Mouse (Mus musculus) hindbrain, embryonic 14.5 days (tissue): ENCODE data around the gene Ppfia4. TPM values are rescaled to one million over a fixed set of nuclear protein-coding genes. Genes with fewer than 3 reads are reported as not detected.
A peak's percentile ranks its signal among the peaks of the same experiment; 100 is the strongest.

Experiments used
- ATAC-seq: fragments of 200-750 bp; cut with Nextera tagmentation; 2 replicates; pipeline ENCODE4 v1.8.0; 2017; ENCODE audit warnings: moderate number of reproducible peaks, mild to moderate bottlenecking, moderate TSS enrichment, moderate library complexity; ENCODE audit not compliant: low FRiP score
- DNase-seq: peaks from one replicate; pipeline ENCODE4 v3.0.0-alpha.2; 2015; ENCODE audit warnings: low spot score
- H3K27ac ChIP-seq: fragments of 300-500 bp; sonication (generic); 2 replicates; pipeline ENCODE4 v1.5.1; 2014; ENCODE audit warnings: mild to moderate bottlenecking, moderate library complexity
- H3K27me3 ChIP-seq: fragments of 300-500 bp; sonication (generic); 2 replicates; pipeline ENCODE4 v1.6.1; 2014; ENCODE audit warnings: mild to moderate bottlenecking, low read length, mixed read lengths; ENCODE audit not compliant: control insufficient read depth, insufficient read depth
- H3K36me3 ChIP-seq: fragments of 300-500 bp; sonication (generic); replicated peaks from 2 replicates; pipeline ENCODE4 v1.6.1; 2014; ENCODE audit not compliant: control insufficient read depth, insufficient read depth
- H3K4me1 ChIP-seq: fragments of 300-500 bp; sonication (generic); replicated peaks from 2 replicates; pipeline ENCODE4 v1.6.1; 2014; ENCODE audit warnings: antibody characterized with exemption, low read length, mixed read lengths; ENCODE audit not compliant: control insufficient read depth, insufficient read depth
- H3K4me2 ChIP-seq: fragments of 300-500 bp; sonication (generic); replicated peaks from 2 replicates; pipeline ENCODE4 v1.6.1; 2014; ENCODE audit warnings: mild to moderate bottlenecking, moderate library complexity
- H3K4me3 ChIP-seq: fragments of 300-500 bp; sonication (generic); replicated peaks from 2 replicates; pipeline ENCODE4 v1.5.1; 2014; ENCODE audit warnings: mild to moderate bottlenecking, low read length
- H3K9ac ChIP-seq: fragments of 300-500 bp; sonication (generic); 2 replicates; pipeline ENCODE4 v1.6.1; 2014
- H3K9me3 ChIP-seq: fragments of 300-500 bp; sonication (generic); 2 replicates; pipeline ENCODE4 v1.6.1; 2016; ENCODE audit warnings: low read length; ENCODE audit not compliant: control insufficient read depth
- WGBS: fragments of 180-500 bp; shearing (Covaris S2); extraction: QIAGEN DNeasy Blood & Tissue Kit; methylation state at CpG from one replicate; pipeline ENCODE4 v1.1.7; 2014; 5-methylcytosine and 5-hydroxymethylcytosine counted together
- polyA plus RNA-seq: library from polyadenylated mRNA; unstranded; fragments of >200 nt; fragmentation: Nextera tagmentation; extraction: Ambion mirVana; gene quantifications from 2 replicates; pipeline ENCODE4 v1.2.1, GENCODE M21; 2014

Gene Ppfia4
- 20.4 and 22.3 TPM in 2 replicates for polyA plus RNA-seq

GRCm38 (mm10) chr1:134332770-134333271, at the start of gene Ppfia4:
Ppfia4 (minus strand) TSS chr1:134332928.
- no peaks in the 10 kb centered on the region for H3K27me3 ChIP-seq
- no peaks in the 10 kb centered on the region for H3K9me3 ChIP-seq
- no peak within 1 kb of the TSS for H3K9ac ChIP-seq
- H3K4me3 ChIP-seq = no peak within 1 kb of the TSS
- H3K4me1 ChIP-seq = 0 out of 2 replicates have a peak, but pooled peaks cover 3% of the 10 kb centered on the region
- WGBS = 47% methylated on average over 13 of the region's 13 CpGs
- H3K27ac ChIP-seq = no peak within 1 kb of the TSS
- ATAC-seq (peak; percentile 64; the same call in 1 of the 2 replicates), DNase-seq (no peak)
- H3K4me2 ChIP-seq = no peak within 1 kb of the TSS
- H3K36me3 ChIP-seq = no peaks in the 10 kb centered on the region

GRCm38 (mm10) chr1:134381795-134382625, 49.3 kb upstream of the Ppfia4 start:
- ATAC-seq (no peak), DNase-seq (peak; percentile 53)
- H3K9ac ChIP-seq = peak overlapping the region; percentile 1; the same call in 1 of the 2 replicates
- 0 out of 2 replicates have a peak, but pooled peaks cover 4% of the 10 kb centered on the region for H3K27me3 ChIP-seq
- H3K4me2 ChIP-seq = peak overlapping the region; percentile 47
- H3K9me3 ChIP-seq = no peaks in the 10 kb centered on the region
- no peak overlapping the region for H3K27ac ChIP-seq
- 19% methylated on average over 19 of the region's 19 CpGs for WGBS
- no peaks in the 10 kb centered on the region for H3K36me3 ChIP-seq
- H3K4me1 ChIP-seq = no peaks in the 10 kb centered on the region
- peak overlapping the region; percentile 20 for H3K4me3 ChIP-seq

- Histone ChIP-seq H3K4me2 (no peak overlapping the region), H3K9me3 (no peaks in the 10 kb centered on the region), H3K4me3 (no peak overlapping the region), H3K27ac (no peak overlapping the region), H3K9ac (no peak overlapping the region), H3K36me3 (no peaks in the 10 kb centered on the region), H3K27me3 (0 out of 2 replicates have a peak, but pooled peaks cover 4% of the 10 kb centered on the region), H3K4me1 (no peaks in the 10 kb centered on the region)
- no peak for ATAC-seq
- 81% methylated on average over 2 of the region's 2 CpGs for WGBS
- DNase-seq = no peak
Measured at GRCm38 (mm10) chr1:134381051-134381450, 48.3 kb upstream of the Ppfia4 start.

GRCm38 (mm10) chr1:134374124-134374523, 41.4 kb upstream of the Ppfia4 start:
- DNase-seq (no peak), ATAC-seq (no peak)
- Histone ChIP-seq H3K9ac (no peak overlapping the region), H3K9me3 (no peaks in the 10 kb centered on the region), H3K4me2 (no peak overlapping the region), H3K4me1 (no peaks in the 10 kb centered on the region), H3K27me3 (no peaks in the 10 kb centered on the region), H3K4me3 (no peak overlapping the region), H3K36me3 (no peaks in the 10 kb centered on the region), H3K27ac (no peak overlapping the region)
- 77% methylated on average over 2 of the region's 2 CpGs for WGBS

GRCm38 (mm10) chr1:134368777-134369337, 36.1 kb upstream of the Ppfia4 start:
- no peak overlapping the region for H3K4me3 ChIP-seq
- peak; percentile 75 for DNase-seq
- H3K9me3 ChIP-seq = no peaks in the 10 kb centered on the region
- H3K36me3 ChIP-seq = no peaks in the 10 kb centered on the region
- no peak overlapping the region for H3K27ac ChIP-seq
- H3K9ac ChIP-seq = no peak overlapping the region
- H3K4me1 ChIP-seq = no peaks in the 10 kb centered on the region
- no peak for ATAC-seq
- no peak overlapping the region for H3K4me2 ChIP-seq
- H3K27me3 ChIP-seq = no peaks in the 10 kb centered on the region
- 53% methylated on average over 9 of the region's 9 CpGs for WGBS

GRCm38 (mm10) chr1:134365491-134365890, 32.8 kb upstream of the Ppfia4 start:
- Histone ChIP-seq H3K9me3 (no peaks in the 10 kb centered on the region), H3K4me1 (peaks cover 13% of the 10 kb centered on the region), H3K9ac (no peak overlapping the region), H3K27ac (no peak overlapping the region), H3K4me3 (no peak overlapping the region), H3K36me3 (0 out of 2 replicates have a peak, but pooled peaks cover under 1% of the 10 kb centered on the region), H3K27me3 (no peaks in the 10 kb centered on the region), H3K4me2 (no peak overlapping the region)
- 73% methylated on average over 5 of the region's 5 CpGs for WGBS
- ATAC-seq (no peak), DNase-seq (no peak)

GRCm38 (mm10) chr1:134363194-134363593, 30.5 kb upstream of the Ppfia4 start:
- Histone ChIP-seq H3K4me3 (no peak overlapping the region), H3K4me2 (no peak overlapping the region), H3K27me3 (no peaks in the 10 kb centered on the region), H3K27ac (no peak overlapping the region), H3K9ac (no peak overlapping the region), H3K9me3 (no peaks in the 10 kb centered on the region), H3K4me1 (peaks cover 15% of the 10 kb centered on the region), H3K36me3 (peaks cover 21% of the 10 kb centered on the region)
- ATAC-seq (no peak), DNase-seq (no peak)
- WGBS = 84% methylated on average over 4 of the region's 4 CpGs

- Histone ChIP-seq H3K9me3 (no peaks in the 10 kb centered on the region), H3K4me3 (peak within 1 kb of the TSS; percentile 95), H3K4me2 (peak within 1 kb of the TSS; percentile 88), H3K4me1 (peaks cover 15% of the 10 kb centered on the region), H3K36me3 (peaks cover 35% of the 10 kb centered on the region), H3K9ac (peak within 1 kb of the TSS; percentile 99), H3K27me3 (no peaks in the 10 kb centered on the region), H3K27ac (peak within 1 kb of the TSS; percentile 85)
- WGBS = 0% methylated on average over 38 of the region's 38 CpGs
- ATAC-seq (peak; percentile 98), DNase-seq (peak; percentile 96)
Measured at GRCm38 (mm10) chr1:134361857-134362212, 29.1 kb upstream of the Ppfia4 start, which contains the start of gene Tmem183a. Tmem183a (minus strand) TSS chr1:134361979.

GRCm38 (mm10) chr1:134361195-134361856, 28.6 kb upstream of the Ppfia4 start:
- Histone ChIP-seq H3K9me3 (no peaks in the 10 kb centered on the region), H3K4me2 (peak overlapping the region; percentile 88), H3K27ac (peak overlapping the region; percentile 85), H3K4me3 (peak overlapping the region; percentile 95), H3K9ac (peak overlapping the region; percentile 99), H3K36me3 (peaks cover 40% of the 10 kb centered on the region), H3K27me3 (no peaks in the 10 kb centered on the region), H3K4me1 (peaks cover 15% of the 10 kb centered on the region)
- ATAC-seq = peak; percentile 81; the same call in 1 of the 2 replicates
- WGBS = 2% methylated on average over 40 of the region's 44 CpGs
- no peak for DNase-seq
